Mouse (Mus musculus): ENCODE measurements around the gene Aldob. TPM values are rescaled to one million over a fixed set of nuclear protein-coding genes. Genes with fewer than 3 reads are reported as not detected.

Aldob gene
- 3.3 and 3.7 TPM in 2 replicates for polyA plus RNA-seq (2012; rRNA removed)

GRCm38 (mm10) chr4:49549383-49549782 lies at the start of gene Aldob:
Aldob (minus strand) TSS chr4:49549546.
- no peak for DNase-seq (ENCODE audit: extremely low spot score in 1 of 2, low spot score in 1 of 2)

DNA sequence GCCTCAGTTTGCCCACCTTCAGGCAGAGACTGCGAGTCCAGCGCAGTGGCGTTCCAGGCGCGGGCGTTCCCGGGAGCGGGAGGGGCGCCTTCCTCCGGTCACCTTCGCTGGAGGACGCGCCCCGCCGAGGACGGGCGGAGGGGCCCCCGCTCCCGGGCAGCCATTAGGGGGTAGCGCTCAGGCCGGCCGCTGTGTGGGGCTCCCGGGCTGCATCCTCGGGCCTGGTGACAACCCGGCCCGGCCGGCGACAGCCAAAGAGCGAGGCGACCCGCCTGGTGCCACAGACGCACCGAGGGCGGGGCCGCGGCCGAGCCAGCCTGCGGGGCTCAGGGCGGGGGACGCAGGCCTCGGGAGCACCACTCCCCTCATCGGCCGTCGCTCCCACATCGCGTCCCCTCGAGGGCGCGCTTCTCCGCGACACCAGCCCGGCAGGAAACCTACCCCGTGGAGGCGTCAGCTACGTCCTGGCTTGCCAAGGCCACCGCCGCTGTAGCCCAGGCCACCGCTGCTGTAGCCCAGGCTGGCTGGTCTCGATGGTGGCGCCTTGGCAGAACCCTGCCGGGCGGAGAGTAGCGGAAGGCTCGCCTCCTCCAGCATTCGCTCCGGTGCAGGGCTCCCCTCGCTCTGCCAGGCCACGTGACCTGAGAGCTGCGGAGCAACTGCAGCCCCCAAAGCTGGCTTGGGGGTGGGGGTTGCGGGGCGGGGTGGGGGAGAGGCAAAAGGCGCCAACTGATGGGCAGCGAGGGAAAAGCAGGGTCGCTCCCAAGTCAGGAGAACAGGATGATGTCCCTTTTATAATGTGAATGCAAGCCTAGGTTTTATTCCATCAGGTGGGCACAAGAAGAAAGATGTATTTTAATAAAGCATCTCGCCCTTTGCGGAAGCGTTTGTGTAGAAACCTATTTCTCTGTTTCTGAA lies 48.1 kb upstream of the Aldob start, which contains the start of gene Tmem246:
Tmem246 (minus strand) TSS at position 694 of the 918 bp plus-strand sequence.
- DNase-seq (ENCODE audit: extremely low spot score in 1 of 2, low spot score in 1 of 2): peak; percentile 38 to 67

GRCm38 (mm10) chr4:49596846-49597182 lies 47.5 kb upstream of the Aldob start:
- peak; percentile 13 to 41 for DNase-seq (ENCODE audit: extremely low spot score in 1 of 2, low spot score in 1 of 2)

GRCm38 (mm10) chr4:49590152-49590551 lies 40.8 kb upstream of the Aldob start:
- no peak for DNase-seq (ENCODE audit: extremely low spot score in 1 of 2, low spot score in 1 of 2)

DNA sequence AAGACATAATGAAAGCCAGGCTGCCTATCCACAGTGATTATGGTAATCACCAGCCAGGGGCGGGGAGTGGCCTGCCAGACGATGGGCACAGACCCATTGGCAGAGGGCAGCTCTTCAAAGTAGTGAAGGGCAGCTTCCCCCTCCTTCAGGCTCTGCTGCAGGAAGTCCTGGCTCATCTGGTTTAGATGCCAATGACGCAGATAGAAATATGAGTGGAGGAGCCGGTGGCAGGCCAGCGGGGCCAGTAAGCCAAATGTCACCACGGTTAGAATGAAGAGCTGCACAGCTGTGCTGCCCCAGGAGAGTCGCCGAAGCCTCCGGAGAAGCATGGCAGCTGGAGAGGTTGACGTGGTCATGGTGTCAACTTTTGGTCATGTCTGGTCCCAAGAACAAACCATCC lies 37.5 kb upstream of the Aldob start:
- DNase-seq (ENCODE audit: extremely low spot score in 1 of 2, low spot score in 1 of 2): no peak

DNA sequence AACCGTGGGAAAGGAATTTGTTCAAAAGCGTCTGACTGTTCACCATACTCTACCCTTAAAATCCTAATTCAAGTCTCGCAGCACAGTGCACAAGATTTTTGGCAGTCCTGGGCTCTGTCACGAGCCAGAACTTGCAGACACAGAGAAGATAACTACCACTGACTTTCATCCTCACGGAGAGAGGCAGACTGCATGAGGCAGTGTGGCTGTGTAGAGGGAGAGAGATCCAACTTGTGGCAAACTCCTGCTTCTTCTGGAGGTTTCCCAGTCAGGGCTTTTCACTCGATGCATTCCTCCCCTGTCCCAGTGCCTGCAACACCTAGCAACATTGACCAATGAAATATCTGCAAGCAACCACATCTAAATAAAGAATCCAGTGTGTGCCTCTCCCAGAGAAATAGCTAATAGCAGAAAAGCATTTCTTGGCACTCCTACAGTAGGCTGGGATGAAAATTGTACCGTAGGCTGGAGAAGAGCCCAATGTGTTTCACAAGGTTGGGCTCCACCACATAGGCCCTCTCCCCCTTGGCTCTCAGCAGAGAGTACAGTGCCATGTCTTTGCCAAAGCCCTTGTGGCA lies 36.3 kb upstream of the Aldob start:
- DNase-seq (ENCODE audit: extremely low spot score in 1 of 2, low spot score in 1 of 2): no peak

DNA sequence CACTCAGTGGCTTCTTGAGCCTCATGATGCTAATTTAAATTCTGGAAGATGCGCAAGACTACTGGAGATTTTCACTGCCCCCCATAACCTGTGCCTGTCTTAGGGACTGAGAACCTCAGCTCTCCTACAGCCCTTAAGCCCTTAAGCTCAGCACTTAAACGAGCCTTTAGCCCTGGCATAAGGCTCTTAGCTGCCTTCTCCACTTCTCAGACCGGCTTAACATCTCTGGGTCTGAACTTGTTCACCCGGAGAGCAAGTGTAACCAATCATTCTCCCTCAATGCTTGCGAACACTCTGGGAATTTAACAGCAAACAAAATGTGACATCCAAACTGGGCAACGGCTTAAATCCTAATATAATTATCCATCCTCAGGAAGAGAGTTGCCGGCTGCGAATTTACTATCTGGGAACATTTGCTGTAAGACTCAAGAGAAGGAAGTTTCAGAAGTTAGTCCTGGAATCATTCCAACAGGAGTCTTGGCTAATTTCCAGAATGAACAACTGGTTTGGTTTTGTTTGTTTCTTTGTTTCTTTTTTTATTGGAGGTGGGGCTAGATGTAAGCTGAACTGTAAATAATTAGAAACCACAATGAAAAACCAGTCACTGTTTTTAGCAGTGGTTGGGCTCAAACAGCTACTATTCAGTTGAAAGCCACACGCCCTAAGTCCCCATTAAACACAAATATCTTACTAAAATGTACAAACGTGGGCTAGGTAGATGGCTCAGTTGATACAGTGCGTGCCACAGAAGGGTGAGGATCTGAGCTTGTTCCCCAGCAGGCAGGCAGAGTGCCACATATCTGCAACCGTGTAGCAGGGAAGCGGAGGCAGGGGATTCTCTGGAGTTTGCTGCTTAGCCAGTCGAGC lies 34.9 kb upstream of the Aldob start:
- DNase-seq (ENCODE audit: extremely low spot score in 1 of 2, low spot score in 1 of 2): no peak

DNA sequence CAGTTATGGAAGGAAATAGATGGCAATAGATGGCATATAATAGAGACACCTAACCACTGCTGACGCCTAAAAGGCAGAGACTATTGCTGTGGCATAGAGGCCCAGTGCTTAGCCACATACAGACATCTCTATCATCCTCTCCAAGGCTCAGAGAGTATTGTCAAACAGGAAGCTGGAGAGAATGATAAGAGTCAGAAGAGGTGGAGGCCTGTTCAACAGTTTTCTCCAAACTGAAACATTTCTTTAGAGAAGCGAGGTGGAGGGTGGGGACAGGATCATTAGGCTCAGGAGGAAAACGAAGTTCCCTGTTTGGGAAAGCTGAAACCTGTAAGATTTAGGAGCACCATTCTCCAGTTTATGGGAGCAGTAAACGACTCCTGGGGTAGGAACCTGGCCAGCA lies 31.9 kb upstream of the Aldob start:
- no peak for DNase-seq (ENCODE audit: extremely low spot score in 1 of 2, low spot score in 1 of 2)

- DNase-seq (ENCODE audit: extremely low spot score in 1 of 2, low spot score in 1 of 2): no peak
These were observed 22.8 kb upstream of the Aldob start for GRCm38 (mm10) chr4:49572194-49572593.

- DNase-seq (ENCODE audit: extremely low spot score in 1 of 2, low spot score in 1 of 2): peak; percentile 60 to 90
These were observed 18.3 kb upstream of the Aldob start for GRCm38 (mm10) chr4:49567613-49568012.

DNA sequence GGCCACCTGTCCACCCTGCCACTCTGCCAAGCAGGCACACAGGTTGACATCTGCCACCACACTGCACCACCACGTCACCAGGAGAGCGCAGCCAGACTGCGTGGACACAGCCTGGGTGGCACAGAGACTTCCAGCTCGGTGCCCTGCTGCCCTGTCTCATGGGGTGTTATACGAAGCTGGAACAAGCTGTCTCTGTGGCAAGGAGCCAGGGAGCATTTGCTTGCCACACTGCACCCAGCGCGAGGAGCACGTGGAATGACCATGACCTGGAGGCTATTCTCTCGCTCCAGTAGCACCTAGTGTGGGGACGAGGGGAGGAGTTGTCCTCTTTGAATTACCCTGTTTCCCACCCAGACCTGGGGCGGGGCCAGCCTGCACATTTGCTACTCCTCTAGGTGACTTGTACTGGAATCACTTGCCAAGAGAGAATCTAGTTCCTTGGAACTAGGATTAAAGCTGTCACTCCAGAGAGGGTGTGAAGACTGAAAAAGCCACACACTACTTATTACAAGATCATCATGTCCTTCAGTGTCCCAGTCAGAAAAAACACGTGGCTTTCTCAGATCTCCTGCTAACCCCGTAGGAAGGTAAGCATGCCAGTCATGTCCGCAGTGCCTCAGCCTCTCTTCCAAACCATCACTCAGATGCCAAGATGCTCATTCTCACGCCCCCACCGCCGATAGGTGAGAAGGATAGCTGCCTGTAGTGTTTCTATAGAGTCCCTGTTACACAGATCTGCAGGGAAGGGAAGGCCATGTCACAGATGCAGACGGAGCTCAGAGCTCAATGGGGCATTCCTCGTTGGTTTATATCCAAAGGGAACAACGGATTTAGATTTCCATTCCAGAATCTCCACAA lies 10.8 kb upstream of the Aldob start:
- DNase-seq (ENCODE audit: extremely low spot score in 1 of 2, low spot score in 1 of 2): peak in 1 of 2 experiments; percentile 19

DNA sequence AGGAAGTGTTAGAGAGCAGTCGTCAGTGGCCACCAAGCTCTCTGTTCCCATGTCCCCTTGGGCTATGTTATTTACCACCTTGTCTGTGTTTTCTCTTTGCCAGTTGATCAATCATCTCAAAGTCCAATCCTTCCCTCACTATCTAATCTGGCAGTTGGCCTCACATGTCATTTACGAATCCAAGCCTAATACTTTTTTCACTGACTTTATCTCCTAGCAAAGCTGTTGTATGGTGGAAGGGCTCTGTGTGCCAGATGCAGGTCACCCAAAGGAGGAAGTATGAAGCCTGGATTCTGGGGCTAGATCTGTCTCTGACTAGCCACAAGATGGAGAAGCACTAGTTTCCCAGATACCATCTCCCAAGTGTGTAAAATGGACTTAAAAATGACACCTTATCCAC lies 8.8 kb upstream of the Aldob start:
- DNase-seq (ENCODE audit: extremely low spot score in 1 of 2, low spot score in 1 of 2): no peak

GRCm38 (mm10) chr4:49557375-49557774 lies 8.0 kb upstream of the Aldob start:
- DNase-seq (ENCODE audit: extremely low spot score in 1 of 2, low spot score in 1 of 2): peak; percentile 25 to 30

DNA sequence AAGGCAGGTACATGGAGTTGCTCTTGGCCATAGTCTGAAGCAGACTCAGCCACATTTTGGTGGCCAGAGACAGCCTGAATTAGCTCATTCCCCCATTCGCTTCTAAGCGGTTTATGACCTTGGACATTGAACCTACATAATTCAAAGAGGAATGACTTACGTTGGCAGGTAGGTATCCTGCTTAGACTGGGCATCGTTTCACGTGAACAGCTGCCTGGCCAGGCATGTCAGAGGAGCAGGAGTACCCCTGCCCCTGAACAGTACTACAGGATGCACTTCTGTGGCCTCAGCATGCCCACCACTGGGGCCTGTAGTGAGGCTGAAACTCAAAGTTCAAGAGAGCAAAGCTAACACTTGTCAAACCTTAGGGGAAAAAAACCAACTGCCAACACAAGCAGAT lies 4.0 kb upstream of the Aldob start:
- DNase-seq (ENCODE audit: extremely low spot score in 1 of 2, low spot score in 1 of 2): no peak

DNA sequence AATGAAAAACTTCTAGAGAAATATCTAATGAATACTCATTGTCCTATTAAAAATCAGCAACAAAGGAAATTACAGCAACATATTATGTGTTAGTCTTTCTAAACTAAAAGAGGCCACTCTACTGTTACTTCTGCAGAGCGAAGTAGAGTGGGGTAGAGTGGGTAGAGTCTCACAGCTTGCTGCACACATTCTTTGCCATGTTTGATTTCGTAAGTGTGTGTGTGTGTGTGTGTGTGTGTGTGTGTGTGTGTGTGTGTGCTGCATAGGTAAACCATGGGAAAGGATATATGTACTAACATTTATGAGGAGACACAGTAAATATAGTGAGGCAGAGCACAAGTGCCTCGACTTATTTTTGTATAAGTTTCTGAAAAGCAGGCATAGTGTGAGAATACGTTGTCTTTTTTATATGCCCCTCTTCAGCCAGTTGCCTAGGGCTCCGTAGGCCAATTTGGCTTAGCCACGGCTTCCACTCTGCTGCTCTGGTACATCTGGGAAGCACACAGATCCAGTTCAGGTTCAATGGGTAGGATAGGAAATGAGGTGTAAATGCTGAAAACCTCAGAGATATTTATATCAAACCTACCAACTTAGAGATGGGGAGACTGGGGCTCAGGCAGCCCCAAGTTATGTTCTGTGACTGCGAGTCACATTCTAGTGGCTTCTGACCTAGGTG lies 1.7 kb downstream of the Aldob start:
- DNase-seq (ENCODE audit: extremely low spot score in 1 of 2, low spot score in 1 of 2): no peak

DNA sequence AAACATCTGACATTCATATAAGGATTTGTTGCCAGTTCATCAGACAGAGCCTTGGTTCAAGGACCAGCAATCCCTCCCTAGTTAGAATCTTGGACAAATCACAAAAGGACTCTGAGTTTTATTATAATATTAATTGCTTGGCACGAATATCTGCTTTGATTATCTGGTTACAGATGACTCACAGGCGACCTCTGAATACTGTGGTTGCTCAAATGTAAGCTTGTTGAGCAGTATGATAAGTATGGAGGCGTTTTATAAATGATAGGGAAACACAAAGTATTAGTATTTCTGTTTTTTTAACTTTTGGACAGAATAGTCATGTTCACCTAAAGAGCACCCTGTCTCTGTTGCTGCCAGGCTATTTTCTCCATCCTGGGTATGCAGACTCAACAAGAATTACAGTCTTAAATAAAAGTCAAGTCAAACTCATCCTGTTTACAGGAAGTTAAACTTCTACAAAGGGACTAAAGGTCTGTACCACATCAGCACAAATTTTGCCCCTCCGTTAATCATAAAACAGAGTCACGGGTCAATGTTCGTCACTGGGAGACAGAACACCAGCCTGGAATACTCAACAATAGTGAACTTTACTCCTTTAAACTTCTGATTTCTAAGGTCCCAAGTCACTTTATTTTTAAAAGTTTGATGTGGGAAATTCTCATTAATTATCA lies 2.3 kb downstream of the Aldob start:
- DNase-seq (ENCODE audit: extremely low spot score in 1 of 2, low spot score in 1 of 2): no peak

GRCm38 (mm10) chr4:49546026-49546425 lies 3.3 kb downstream of the Aldob start:
- DNase-seq (ENCODE audit: extremely low spot score in 1 of 2, low spot score in 1 of 2): no peak

DNA sequence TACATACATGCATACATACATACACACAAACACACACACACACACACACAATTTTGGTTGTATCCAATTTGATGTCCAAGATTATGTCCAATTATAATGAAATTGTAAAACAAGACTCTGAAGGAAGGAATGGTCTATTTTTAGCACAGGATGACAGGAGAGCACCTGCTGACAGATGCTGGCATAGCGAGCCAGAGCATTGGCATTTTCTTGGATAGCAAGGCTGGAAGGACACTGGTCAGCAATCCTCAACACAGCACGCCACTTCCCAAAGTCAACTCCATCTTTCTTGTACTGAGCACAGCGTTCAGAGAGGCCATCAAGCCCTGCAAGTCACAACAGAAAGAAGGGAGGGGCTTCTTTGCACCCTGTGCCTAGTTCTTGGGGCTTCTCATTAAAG lies 8.4 kb downstream of the Aldob start:
- DNase-seq (ENCODE audit: extremely low spot score in 1 of 2, low spot score in 1 of 2): no peak

DNA sequence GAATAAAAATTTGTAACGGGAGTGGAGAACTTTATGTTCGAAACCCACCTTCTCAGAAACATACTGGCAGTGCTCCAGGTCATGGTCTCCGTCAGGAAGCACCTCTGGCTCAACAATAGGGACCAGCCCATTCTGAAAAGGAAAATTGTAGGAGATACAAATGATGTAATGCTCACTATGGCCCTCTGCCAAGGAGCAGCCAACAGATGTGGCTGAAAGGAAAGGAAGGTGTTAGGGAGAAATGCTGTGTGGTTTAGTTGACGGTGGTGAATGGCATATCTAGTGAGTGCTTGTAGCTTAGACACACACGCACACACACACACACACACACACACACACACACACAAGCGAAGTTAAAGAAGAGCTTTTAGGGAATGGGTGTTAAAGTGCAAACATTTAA lies 9.7 kb downstream of the Aldob start:
- peak in 1 of 2 experiments; percentile 36 for DNase-seq (ENCODE audit: extremely low spot score in 1 of 2, low spot score in 1 of 2)
